Mouse (Mus musculus) heart, adult 2 months (tissue): ENCODE data around the gene Golga4.

Source experiments
- CTCF ChIP-seq: fragments of 200-600 bp; IDR thresholded peaks from 2 replicates; pipeline ENCODE4 v1.8.1; 2022; ENCODE audit warnings: antibody characterized with exemption, mild to moderate bottlenecking, moderate library complexity
- EP300 ChIP-seq: fragments of 200-500 bp; IDR thresholded peaks from 2 replicates; pipeline ENCODE4 v1.6.1; 2011; ENCODE audit warnings: low read depth, low read length, control low read depth; ENCODE audit not compliant: insufficient read depth

DNA sequence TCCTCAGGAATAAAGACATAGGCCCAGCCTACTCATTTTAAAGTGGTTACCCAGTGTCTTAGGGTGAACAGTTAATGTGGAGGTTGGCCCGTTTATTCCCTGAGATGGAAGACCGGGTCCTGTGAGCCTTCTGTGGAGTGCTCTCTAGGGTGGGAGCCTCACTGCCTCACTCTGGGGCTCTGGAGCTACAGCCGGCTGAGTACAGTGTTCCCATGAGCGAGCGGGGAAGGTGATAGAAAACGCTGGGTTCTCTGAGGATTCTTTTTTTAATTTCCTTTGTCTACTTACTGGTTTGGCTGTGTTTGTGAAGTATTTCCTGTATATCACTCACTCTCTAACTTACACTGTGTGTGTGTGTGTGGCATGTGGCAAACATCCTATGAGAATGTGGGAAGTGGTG is 39.1 kb downstream of the Golga4 start:
- TF ChIP-seq CTCF (no peak), EP300 (no peak)
